Mouse (Mus musculus) brain, embryonic 14.5 days (tissue): Measurements from ENCODE around the gene Krt18.

Source experiments
- CTCF ChIP-seq: fragments of 200-500 bp; IDR thresholded peaks from 2 replicates; pipeline ENCODE4 v1.5.1; 2012; ENCODE audit warnings: inconsistent platforms, mild to moderate bottlenecking, moderate library complexity, borderline replicate concordance; ENCODE audit not compliant: insufficient read depth, insufficient read length; ENCODE audit errors: extremely low read depth
- POLR2A ChIP-seq: fragments of 200-500 bp; IDR thresholded peaks from 2 replicates; pipeline ENCODE4 v1.6.1; 2012; ENCODE audit warnings: mild to moderate bottlenecking, inconsistent platforms, borderline replicate concordance; ENCODE audit not compliant: poor library complexity, insufficient read depth, insufficient read length, severe bottlenecking; ENCODE audit errors: extremely low read depth

DNA sequence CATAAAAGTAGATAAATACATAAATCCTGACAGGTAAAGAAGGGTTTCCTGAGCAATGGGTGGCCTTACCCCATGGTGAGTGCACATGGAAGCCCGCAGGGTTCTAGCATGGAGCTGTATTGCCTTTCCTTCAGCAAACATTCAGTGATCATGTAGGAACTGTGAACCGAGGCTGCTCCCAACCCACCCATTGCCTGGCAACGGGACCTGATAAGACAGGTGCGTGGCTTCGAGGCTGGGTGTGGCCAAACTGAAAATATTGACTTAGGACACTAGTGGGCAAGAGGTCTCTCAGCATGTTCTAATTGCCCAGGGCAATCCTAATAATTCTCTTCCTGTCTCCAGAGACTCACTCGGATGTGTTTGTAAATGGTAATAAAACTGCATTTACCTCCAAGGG lies 33.6 kb upstream of the Krt18 start:
- TF ChIP-seq CTCF, result no peak
- no peak for TF ChIP-seq POLR2A
